Mouse (Mus musculus) spleen, adult 2 months (tissue): ENCODE measurements around the gene Hist1h2bb. TPM values are rescaled to one million over a fixed set of nuclear protein-coding genes. Genes with fewer than 3 reads are reported as not detected.

ENCODE experiments used
- DNase-seq, 2 experiments: peaks; one replicate each; pipeline versions ENCODE4 v3.0.0 to v3.0.0-alpha.2; 2012 to 2021; ENCODE audit warnings: low spot score in 2 of 2, low read depth in 1 of 2
- H3K27ac ChIP-seq: fragments of 200-500 bp; 2 replicates; pipeline ENCODE4 v1.5.1; 2012; ENCODE audit warnings: low read length, inconsistent platforms; ENCODE audit not compliant: insufficient read depth
- H3K27me3 ChIP-seq: fragments of 200-500 bp; 2 replicates; pipeline ENCODE4 v1.6.1; 2012; ENCODE audit warnings: mild to moderate bottlenecking, moderate library complexity, low read length, inconsistent platforms; ENCODE audit not compliant: control insufficient read depth, insufficient read depth
- H3K36me3 ChIP-seq: fragments of 200-500 bp; 2 replicates; pipeline ENCODE4 v1.6.1; 2012; ENCODE audit warnings: mild to moderate bottlenecking, low read length, inconsistent platforms; ENCODE audit not compliant: control insufficient read depth, insufficient read depth
- H3K4me1 ChIP-seq: fragments of 200-500 bp; 2 replicates; pipeline ENCODE4 v1.6.1; 2011; ENCODE audit warnings: inconsistent platforms; ENCODE audit not compliant: control insufficient read depth, insufficient read depth, insufficient read length
- H3K4me3 ChIP-seq: fragments of 200-500 bp; 2 replicates; pipeline ENCODE4 v1.5.1; 2011; ENCODE audit warnings: mild to moderate bottlenecking, inconsistent platforms; ENCODE audit not compliant: insufficient read depth, insufficient read length; ENCODE audit errors: extremely low read depth
- CTCF ChIP-seq: fragments of 200-500 bp; IDR thresholded peaks from 2 replicates; pipeline ENCODE4 v1.5.1; 2011; ENCODE audit warnings: mild to moderate bottlenecking, inconsistent platforms; ENCODE audit not compliant: insufficient read depth, insufficient read length, insufficient replicate concordance; ENCODE audit errors: extremely low read depth
- POLR2A ChIP-seq: fragments of 200-500 bp; IDR thresholded peaks from 2 replicates; pipeline ENCODE4 v1.6.1; 2011; ENCODE audit warnings: low read depth, low read length, inconsistent platforms
- WGBS: fragments of 180-500 bp; shearing (Covaris S2); methylation state at CpG from one replicate; pipeline ENCODE4 v1.1.7; 2018; 5-methylcytosine and 5-hydroxymethylcytosine counted together
- polyA plus RNA-seq: library from polyadenylated mRNA; depleted of rRNA; stranded (reverse); fragments of >200 nt; gene quantifications from 2 replicates; pipeline ENCODE4 v1.2.3, GENCODE M21; 2012

Hist1h2bb gene
- polyA plus RNA-seq, 1 experiment = 23.7 TPM

- TF ChIP-seq POLR2A (no peak), CTCF (no peak)
- 93% methylated on average over 5 of the region's 5 CpGs for WGBS
- Histone ChIP-seq H3K27me3 (no peaks in the 10 kb centered on the region), H3K4me3 (no peak overlapping the region), H3K36me3 (no peaks in the 10 kb centered on the region; the same call in 1 of the 2 replicates), H3K4me1 (no peaks in the 10 kb centered on the region; the same call in none of the 2 replicates), H3K27ac (no peak overlapping the region)
- no peak for DNase-seq
Observed at GRCm38 (mm10) chr13:23743215-23743614, 3.3 kb upstream of the Hist1h2bb start.

- no peak for TF ChIP-seq POLR2A
- TF ChIP-seq CTCF = no peak
- 81% methylated on average over 4 of the region's 4 CpGs for WGBS
- DNase-seq = no peak
- Histone ChIP-seq H3K4me1 (no peaks in the 10 kb centered on the region; the same call in none of the 2 replicates), H3K36me3 (no peaks in the 10 kb centered on the region; the same call in 1 of the 2 replicates), H3K27ac (no peak overlapping the region), H3K4me3 (no peak overlapping the region), H3K27me3 (no peaks in the 10 kb centered on the region)
Observed at GRCm38 (mm10) chr13:23743963-23744362, 2.6 kb upstream of the Hist1h2bb start.

- H3K4me1 ChIP-seq = no peaks in the 10 kb centered on the region; the same call in none of the 2 replicates
- H3K27ac ChIP-seq = 0 out of 2 replicates have a peak overlapping the region, but pooled peaks have one; percentile 41
- H3K4me3 ChIP-seq = peak overlapping the region; percentile 8
- TF ChIP-seq CTCF = no peak
- H3K27me3 ChIP-seq = no peaks in the 10 kb centered on the region
- WGBS = 5% methylated on average over 23 of the region's 36 CpGs
- DNase-seq = no peak
- no peaks in the 10 kb centered on the region; the same call in 1 of the 2 replicates for H3K36me3 ChIP-seq
Observed at GRCm38 (mm10) chr13:23744421-23745380, 1.8 kb upstream of the Hist1h2bb start.

- H3K4me3 ChIP-seq = peak within 1 kb of the TSS; percentile 75
- H3K4me1 ChIP-seq = no peaks in the 10 kb centered on the region; the same call in none of the 2 replicates
- H3K27me3 ChIP-seq = no peaks in the 10 kb centered on the region
- TF ChIP-seq POLR2A (no peak), CTCF (no peak)
- peak within 1 kb of the TSS; percentile 100 for H3K27ac ChIP-seq
- DNase-seq = peak; percentile 83 to 85
- under 1% methylated on average over 28 of the region's 28 CpGs for WGBS
- H3K36me3 ChIP-seq = no peaks in the 10 kb centered on the region; the same call in 1 of the 2 replicates
Observed at GRCm38 (mm10) chr13:23745381-23746161, 963 bp upstream of the Hist1h2bb start, which contains the start of gene Hist1h3c. Hist1h3c (minus strand) TSS chr13:23745602.

- no peak for DNase-seq
- Histone ChIP-seq H3K27ac (peak overlapping the region; percentile 92), H3K4me3 (peak overlapping the region; percentile 34), H3K4me1 (no peaks in the 10 kb centered on the region; the same call in none of the 2 replicates), H3K36me3 (no peaks in the 10 kb centered on the region; the same call in 1 of the 2 replicates), H3K27me3 (no peaks in the 10 kb centered on the region)
- no peak for TF ChIP-seq POLR2A
- TF ChIP-seq CTCF = no peak
- WGBS = 6% methylated on average over 11 of the region's 13 CpGs
Observed at GRCm38 (mm10) chr13:23747081-23747891, 752 bp downstream of the Hist1h2bb start.

- whole genome bisulfite sequencing = 9% methylated on average over 4 of the region's 4 CpGs
- Histone ChIP-seq H3K36me3 (no peaks in the 10 kb centered on the region; the same call in 1 of the 2 replicates), H3K27ac (no peak overlapping the region), H3K4me3 (no peak overlapping the region), H3K27me3 (no peaks in the 10 kb centered on the region), H3K4me1 (no peaks in the 10 kb centered on the region; the same call in none of the 2 replicates)
- TF ChIP-seq POLR2A (no peak), CTCF (no peak)
- DNase-seq = no peak
Observed at GRCm38 (mm10) chr13:23747892-23748288, 1.4 kb downstream of the Hist1h2bb start.
